Mouse (Mus musculus) limb, embryonic 10.5 days (tissue): ENCODE measurements around the gene Clba1. TPM values are rescaled to one million over a fixed set of nuclear protein-coding genes. Genes with fewer than 3 reads are reported as not detected.

Experiments used
- DNase-seq: peaks from one replicate; pipeline ENCODE4 v3.0.0-alpha.2; 2017; ENCODE audit warnings: low spot score
- H3K27ac ChIP-seq: fragments of 300-500 bp; sonication (generic); 2 replicates; pipeline ENCODE4 v1.5.1; 2016; ENCODE audit warnings: mild to moderate bottlenecking
- H3K27me3 ChIP-seq: fragments of 300-500 bp; sonication (generic); 2 replicates; pipeline ENCODE4 v1.6.1; 2016; ENCODE audit warnings: low read depth, mild to moderate bottlenecking; ENCODE audit not compliant: poor library complexity, severe bottlenecking
- H3K36me3 ChIP-seq: fragments of 300-500 bp; sonication (generic); 2 replicates; pipeline ENCODE4 v1.6.1; 2016; ENCODE audit warnings: mild to moderate bottlenecking, moderate library complexity
- H3K4me1 ChIP-seq: fragments of 300-500 bp; sonication (generic); 2 replicates; pipeline ENCODE4 v1.6.1; 2016
- H3K4me3 ChIP-seq: fragments of 300-500 bp; sonication (generic); 2 replicates; pipeline ENCODE4 v1.5.1; 2016; ENCODE audit warnings: mild to moderate bottlenecking, moderate library complexity
- H3K9me3 ChIP-seq: fragments of 300-500 bp; sonication (generic); replicated peaks from 2 replicates; pipeline ENCODE4 v1.6.1; 2016; ENCODE audit warnings: mild to moderate bottlenecking
- whole genome bisulfite sequencing: fragments of 180-500 bp; shearing (Covaris S2); methylation state at CpG from one replicate; pipeline ENCODE4 v1.1.7; 2016; 5-methylcytosine and 5-hydroxymethylcytosine counted together
- polyA plus RNA-seq: library from polyadenylated mRNA; unstranded; fragments of >200 nt; fragmentation: Nextera tagmentation; extraction: Ambion mirVana; gene quantifications from 2 replicates; pipeline ENCODE4 v1.2.1, GENCODE M21; 2016

Gene Clba1
- polyA plus RNA-seq, 1 experiment from 2014 or later: 7.9 TPM

DNA sequence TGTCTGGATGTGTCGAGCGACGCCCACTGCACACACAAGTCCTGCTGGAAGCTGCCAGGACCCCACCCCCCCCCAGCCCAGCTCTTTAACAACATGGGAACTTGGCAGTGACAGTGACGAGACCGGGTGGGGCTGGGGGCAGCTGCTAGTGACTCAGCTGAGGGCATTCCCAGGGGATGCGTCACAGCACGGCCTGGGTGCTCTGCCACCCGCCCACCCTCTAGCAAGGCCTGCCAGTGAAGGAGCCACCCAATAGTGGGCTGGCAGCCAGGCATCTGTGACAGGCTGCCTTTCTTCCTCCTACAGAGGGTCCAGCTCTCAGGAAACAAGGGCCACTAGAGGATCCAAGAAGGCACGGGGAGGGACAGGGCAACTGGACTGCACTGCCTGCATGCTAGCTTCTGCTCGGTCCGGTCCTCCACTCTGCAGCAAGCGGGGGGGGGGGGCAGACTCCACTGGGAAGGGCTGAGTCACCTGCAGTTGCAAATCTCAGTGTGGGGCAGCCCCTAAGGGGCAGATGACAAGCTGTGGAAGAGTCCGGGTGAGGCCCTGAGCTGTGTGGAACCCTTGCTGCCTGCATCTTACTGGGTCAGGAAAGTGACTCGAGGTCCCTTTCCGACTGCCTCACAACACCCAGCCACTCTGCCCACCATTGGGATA lies 10.9 kb upstream of the Clba1 start:
- no peak for DNase-seq
- WGBS: 67% methylated on average over 15 of the region's 15 CpGs
- H3K4me1 ChIP-seq: peaks cover 54% of the 10 kb centered on the region
- no peaks in the 10 kb centered on the region for H3K36me3 ChIP-seq
- H3K27ac ChIP-seq: no peak overlapping the region
- no peak overlapping the region for H3K4me3 ChIP-seq
- peaks cover 72% of the 10 kb centered on the region for H3K27me3 ChIP-seq
- H3K9me3 ChIP-seq: no peaks in the 10 kb centered on the region

DNA sequence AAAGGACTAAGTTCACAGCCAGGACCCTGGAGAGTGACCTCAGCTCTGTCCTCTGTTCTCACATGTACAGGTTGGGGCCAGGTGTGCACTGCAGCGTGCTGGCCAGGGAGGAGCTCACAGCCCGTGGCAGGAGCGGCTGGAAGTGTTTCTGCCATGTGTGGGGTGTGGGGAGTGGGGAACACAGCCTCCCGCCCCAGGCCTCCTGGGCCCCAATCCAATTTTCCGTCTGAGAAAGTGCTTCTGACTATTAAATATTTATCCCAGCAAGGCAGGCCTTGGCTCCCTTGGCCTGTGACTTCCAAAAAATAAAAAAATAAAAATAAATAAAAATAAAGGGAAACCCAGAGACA lies 10.4 kb upstream of the Clba1 start:
- Histone ChIP-seq H3K4me1 (peaks cover 59% of the 10 kb centered on the region), H3K27me3 (peaks cover 77% of the 10 kb centered on the region), H3K27ac (no peak overlapping the region), H3K36me3 (no peaks in the 10 kb centered on the region), H3K9me3 (no peaks in the 10 kb centered on the region), H3K4me3 (no peak overlapping the region)
- WGBS: 60% methylated on average over 5 of the region's 5 CpGs
- no peak for DNase-seq

DNA sequence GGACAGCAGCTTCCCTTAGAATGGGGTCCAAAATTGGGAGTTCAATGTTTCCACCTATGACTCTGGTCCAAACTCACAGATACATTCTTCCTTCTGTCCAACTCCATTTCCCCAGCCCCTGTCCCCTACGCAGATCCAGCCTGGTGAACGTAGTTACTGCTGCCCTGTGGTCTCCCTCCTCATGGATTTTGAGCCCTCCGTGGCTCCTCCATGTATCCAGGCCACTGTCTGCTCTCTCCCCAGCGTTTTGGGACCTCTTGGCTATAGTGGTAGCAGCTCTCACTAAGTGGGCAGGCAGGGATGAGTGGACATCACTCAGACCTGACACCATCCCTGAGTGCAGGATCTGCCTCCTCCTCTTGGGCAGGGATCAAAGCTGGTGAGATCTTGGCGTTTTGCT lies 10.0 kb upstream of the Clba1 start:
- no peak for DNase-seq
- no peaks in the 10 kb centered on the region for H3K36me3 ChIP-seq

DNA sequence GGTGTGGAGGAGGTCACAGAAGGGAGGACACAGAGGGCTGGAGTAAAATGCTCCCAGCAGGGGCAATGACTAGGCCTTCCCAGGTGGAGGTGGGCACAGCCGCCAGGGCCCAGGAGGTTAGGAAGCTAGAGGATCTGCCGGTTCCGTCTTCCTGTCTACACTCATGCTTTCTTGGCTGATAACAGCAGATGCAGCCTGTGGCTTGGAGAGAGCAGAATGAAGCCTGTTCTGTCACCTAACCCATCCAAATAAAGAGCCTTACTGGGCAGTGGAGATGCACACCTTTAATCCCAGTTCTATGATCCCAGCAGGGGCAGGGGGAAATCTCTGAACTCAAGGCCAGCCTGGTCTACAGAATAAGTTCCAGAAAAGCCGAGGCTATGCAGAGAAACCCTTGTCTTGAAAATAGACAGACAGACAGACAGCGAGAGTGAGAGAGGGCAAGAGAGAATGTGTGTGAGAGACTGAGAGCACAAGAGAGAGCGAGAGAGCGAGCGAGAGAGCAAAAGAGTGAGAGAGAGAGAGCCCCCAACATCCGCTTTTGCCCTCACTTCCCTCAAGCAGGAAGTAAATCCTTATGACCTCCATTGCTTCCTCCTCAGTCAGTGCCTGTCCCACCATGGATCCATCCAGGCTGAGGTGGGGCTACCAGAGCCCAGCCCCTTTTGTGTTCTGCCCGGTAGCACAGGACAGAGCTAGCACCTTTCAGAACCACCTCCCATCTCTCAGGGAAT lies 9.3 kb upstream of the Clba1 start:
- 84% methylated on average over 10 of the region's 10 CpGs for WGBS
- Histone ChIP-seq H3K4me1 (peaks cover 59% of the 10 kb centered on the region), H3K27me3 (peaks cover 88% of the 10 kb centered on the region), H3K27ac (no peak overlapping the region), H3K4me3 (no peak overlapping the region), H3K9me3 (no peaks in the 10 kb centered on the region), H3K36me3 (no peaks in the 10 kb centered on the region)
- no peak for DNase-seq

More for the DNA sequence above, 10.0 kb upstream of the Clba1 start:
- no peaks in the 10 kb centered on the region for H3K9me3 ChIP-seq
- no peak overlapping the region for H3K27ac ChIP-seq
- no peak overlapping the region for H3K4me3 ChIP-seq
- H3K4me1 ChIP-seq: peaks cover 62% of the 10 kb centered on the region
- 76% methylated on average over 5 of the region's 5 CpGs for WGBS
- H3K27me3 ChIP-seq: peaks cover 81% of the 10 kb centered on the region

DNA sequence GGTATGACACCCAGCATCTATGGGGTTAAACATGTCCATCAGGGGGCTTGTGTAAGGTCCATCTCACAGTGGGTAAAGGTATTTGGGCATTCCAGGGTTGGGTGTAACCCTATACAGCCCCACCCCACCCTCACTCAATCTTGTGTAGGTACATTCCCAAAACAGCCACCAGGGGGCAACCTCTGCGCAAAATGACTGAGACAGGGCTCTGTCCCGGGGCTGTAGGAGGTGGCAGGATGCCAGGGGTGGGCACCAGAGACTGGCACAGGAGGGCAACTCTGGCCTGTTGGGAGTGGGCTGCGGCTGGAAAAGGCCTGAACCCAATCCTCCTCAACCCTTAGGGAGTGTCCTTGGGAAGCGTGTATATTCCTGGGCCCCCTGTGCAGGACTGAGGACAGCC lies 8.3 kb upstream of the Clba1 start:
- Histone ChIP-seq H3K27ac (no peak overlapping the region), H3K4me3 (no peak overlapping the region), H3K9me3 (no peaks in the 10 kb centered on the region), H3K4me1 (peaks cover 52% of the 10 kb centered on the region), H3K36me3 (no peaks in the 10 kb centered on the region), H3K27me3 (peaks cover 93% of the 10 kb centered on the region)
- peak; percentile 85 for DNase-seq
- WGBS: 10% methylated on average over 4 of the region's 4 CpGs

DNA sequence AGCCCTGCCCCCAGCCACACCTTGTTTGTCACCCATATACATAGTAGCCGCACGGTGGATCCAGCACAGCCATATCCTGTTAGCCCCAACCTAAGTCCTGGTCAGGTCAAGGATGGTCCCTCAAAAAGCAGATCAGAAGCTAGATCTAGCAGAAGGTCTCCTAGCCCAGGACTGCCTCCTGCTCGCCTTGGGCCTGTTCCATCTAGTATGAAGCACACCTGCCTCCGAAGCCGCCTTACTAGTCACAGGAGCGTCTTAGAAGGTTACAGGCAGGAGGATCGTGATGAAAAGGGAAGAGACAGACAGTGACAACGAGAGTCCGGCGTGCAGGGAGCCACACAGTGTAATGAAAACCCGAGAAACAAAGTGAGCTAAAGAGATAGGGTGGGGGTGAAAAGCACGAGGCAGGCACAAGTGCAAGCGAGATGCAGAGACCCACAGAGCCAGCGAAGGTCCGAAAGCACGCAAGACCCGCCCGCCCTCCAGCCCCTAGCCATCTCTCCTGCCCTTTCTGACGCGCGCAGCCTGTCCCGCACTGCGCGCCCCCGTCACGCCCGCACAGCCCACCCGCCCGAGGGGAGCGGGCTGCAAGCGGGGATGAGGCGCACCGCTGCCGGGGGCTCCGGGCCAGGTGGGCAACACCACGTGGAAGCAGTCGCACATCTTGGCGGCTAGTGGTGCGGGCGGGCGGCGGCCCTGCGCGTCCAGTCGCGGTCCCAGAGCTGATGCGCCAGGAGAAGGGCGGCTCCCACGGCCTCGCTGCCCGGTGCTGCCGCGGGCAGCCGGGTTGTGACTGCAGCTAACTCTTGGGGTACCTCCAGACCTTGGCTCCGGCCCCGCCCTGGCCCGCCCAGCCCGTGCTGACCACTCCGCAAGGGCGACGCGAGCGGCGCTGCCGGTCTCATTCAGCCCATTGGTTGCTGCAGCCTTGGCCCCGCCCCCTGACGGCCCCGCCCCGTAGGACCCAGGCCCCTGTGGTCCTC lies 6.6 kb upstream of the Clba1 start, which contains the start of gene Ahnak2:
TSS of gene Ahnak2 (minus strand) at position 794 of the 983 bp plus-strand sequence.
- DNase-seq: peak; percentile 90
- peaks cover 43% of the 10 kb centered on the region for H3K4me1 ChIP-seq
- WGBS: 5% methylated on average over 64 of the region's 69 CpGs
- no peaks in the 10 kb centered on the region for H3K9me3 ChIP-seq
- H3K4me3 ChIP-seq: peak within 1 kb of the TSS; percentile 62
- peak within 1 kb of the TSS; percentile 37; the same call in 1 of the 2 replicates for H3K27ac ChIP-seq
- H3K36me3 ChIP-seq: no peaks in the 10 kb centered on the region
- H3K27me3 ChIP-seq: peaks cover 94% of the 10 kb centered on the region

DNA sequence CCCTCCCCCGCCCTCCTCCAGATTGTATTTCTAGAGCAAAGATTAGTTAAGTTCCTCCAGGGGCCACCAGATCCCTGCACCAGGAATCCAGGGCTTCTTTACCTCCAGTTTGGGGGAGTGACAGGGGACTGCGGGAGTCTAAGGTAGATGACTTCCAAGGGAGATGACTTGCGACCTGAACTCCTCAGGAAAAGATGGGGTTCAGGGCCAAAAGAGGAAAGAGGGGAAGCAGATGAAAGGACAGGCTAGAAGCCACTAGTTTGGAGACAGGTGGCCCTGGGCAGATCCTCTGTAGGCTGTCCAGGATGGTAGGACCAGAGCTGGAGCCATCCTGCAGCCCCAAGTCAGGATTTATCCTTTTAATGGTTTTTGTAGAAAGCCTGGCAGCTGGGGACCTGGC lies 5.8 kb upstream of the Clba1 start:
- WGBS: 25% methylated on average over 3 of the region's 3 CpGs
- no peak overlapping the region for H3K27ac ChIP-seq
- no peaks in the 10 kb centered on the region for H3K9me3 ChIP-seq
- H3K36me3 ChIP-seq: no peaks in the 10 kb centered on the region
- peaks cover 36% of the 10 kb centered on the region for H3K4me1 ChIP-seq
- DNase-seq: no peak
- peaks cover 86% of the 10 kb centered on the region for H3K27me3 ChIP-seq
- H3K4me3 ChIP-seq: peak overlapping the region; percentile 62; the same call in 1 of the 2 replicates

DNA sequence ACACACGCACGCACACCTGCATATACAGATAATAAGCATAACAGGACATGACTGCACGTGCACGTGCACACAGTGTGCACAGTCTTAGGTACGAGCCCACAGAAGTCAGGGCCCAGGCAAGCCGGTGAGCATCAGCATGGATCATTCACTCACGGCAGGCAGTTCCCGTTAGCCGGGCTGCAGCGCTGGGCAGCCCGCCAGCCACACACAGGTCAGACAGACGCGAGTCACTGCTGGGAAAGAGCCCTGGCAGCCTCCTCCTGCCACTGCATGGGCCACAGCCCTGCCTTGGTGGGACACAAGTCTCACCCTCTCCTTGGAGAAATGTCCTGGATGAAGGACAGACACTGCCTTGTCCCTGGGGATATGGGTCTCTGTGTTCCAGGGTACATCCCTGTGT lies 4.7 kb upstream of the Clba1 start:
- no peaks in the 10 kb centered on the region for H3K9me3 ChIP-seq
- no peak overlapping the region for H3K4me3 ChIP-seq
- no peak overlapping the region for H3K27ac ChIP-seq
- H3K36me3 ChIP-seq: no peaks in the 10 kb centered on the region
- peaks cover 76% of the 10 kb centered on the region for H3K27me3 ChIP-seq
- H3K4me1 ChIP-seq: peaks cover 45% of the 10 kb centered on the region
- WGBS: 67% methylated on average over 13 of the region's 13 CpGs
- no peak for DNase-seq

DNA sequence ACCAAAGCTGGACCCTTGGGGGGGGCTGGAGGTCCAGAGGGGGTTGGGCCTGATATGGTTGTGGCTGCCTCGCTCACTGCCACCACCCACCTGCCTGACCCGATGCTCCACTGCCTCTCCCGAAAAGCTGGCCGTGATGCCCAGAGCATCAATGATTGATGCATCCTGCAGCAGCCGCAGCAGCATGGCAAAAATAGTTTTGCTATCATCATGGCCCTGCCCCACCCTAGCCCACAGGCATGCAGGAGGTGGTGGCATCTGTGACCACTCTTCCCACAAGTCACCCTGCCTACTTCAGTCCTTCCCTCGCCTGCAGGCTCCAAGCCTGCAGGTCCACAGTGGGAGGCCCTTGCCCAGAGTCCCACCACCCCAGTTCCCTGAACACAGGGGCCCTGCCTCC lies 2.7 kb upstream of the Clba1 start:
- DNase-seq: no peak
- peaks cover 52% of the 10 kb centered on the region for H3K4me1 ChIP-seq
- H3K36me3 ChIP-seq: no peaks in the 10 kb centered on the region
- no peak overlapping the region for H3K4me3 ChIP-seq
- 77% methylated on average over 6 of the region's 6 CpGs for WGBS
- H3K9me3 ChIP-seq: no peaks in the 10 kb centered on the region
- H3K27me3 ChIP-seq: peaks cover 73% of the 10 kb centered on the region
- H3K27ac ChIP-seq: no peak overlapping the region

DNA sequence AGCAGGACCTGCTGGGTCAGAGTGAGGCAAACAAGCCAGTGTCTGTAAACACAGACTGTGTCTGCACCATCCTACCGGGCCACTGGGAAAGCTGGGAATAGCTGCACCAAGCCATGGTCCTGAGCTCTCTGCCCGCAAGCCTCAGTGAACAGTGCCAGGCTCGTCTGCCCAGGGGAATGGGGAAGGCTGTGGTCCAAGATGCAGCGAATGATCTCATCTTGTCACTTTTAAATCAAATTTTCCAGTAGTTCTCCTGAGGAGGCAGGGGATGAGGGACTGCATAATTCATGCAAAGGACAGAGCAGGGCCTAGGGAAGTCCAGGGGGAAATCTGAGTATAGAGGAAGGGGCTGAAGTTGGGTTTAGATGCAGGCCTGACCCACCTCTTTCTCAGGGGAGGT lies 941 bp upstream of the Clba1 start:
- Histone ChIP-seq H3K27me3 (peaks cover 58% of the 10 kb centered on the region), H3K4me3 (peak overlapping the region; percentile 75; the same call in 1 of the 2 replicates), H3K36me3 (peaks cover 10% of the 10 kb centered on the region; the same call in 1 of the 2 replicates), H3K27ac (peak overlapping the region; percentile 70), H3K9me3 (no peaks in the 10 kb centered on the region), H3K4me1 (peaks cover 37% of the 10 kb centered on the region)
- DNase-seq: no peak
- 84% methylated on average over 4 of the region's 4 CpGs for WGBS

DNA sequence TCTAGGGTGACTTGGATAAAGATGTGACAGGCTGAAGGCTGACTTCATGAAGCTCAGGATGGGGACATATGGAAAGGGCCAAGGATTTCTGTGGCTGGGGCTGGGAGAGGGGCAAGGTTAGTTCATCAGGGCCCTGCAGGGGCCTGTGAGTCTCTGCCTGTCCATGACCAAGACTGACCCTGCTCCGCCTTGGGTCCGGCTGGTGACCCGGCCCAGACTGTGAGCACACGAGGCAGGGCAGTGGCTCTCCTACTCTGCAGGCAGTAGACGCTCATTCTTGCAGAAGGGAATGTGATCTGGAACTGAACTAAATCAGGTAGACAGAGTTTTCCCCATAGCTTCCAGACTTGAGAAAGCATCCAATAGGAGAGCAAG lies 538 bp upstream of the Clba1 start:
- Histone ChIP-seq H3K4me1 (peaks cover 33% of the 10 kb centered on the region), H3K9me3 (no peaks in the 10 kb centered on the region), H3K36me3 (peaks cover 14% of the 10 kb centered on the region), H3K27me3 (peaks cover 54% of the 10 kb centered on the region), H3K27ac (peak overlapping the region; percentile 70), H3K4me3 (peak overlapping the region; percentile 75)
- DNase-seq: no peak
- 80% methylated on average over 5 of the region's 5 CpGs for WGBS

DNA sequence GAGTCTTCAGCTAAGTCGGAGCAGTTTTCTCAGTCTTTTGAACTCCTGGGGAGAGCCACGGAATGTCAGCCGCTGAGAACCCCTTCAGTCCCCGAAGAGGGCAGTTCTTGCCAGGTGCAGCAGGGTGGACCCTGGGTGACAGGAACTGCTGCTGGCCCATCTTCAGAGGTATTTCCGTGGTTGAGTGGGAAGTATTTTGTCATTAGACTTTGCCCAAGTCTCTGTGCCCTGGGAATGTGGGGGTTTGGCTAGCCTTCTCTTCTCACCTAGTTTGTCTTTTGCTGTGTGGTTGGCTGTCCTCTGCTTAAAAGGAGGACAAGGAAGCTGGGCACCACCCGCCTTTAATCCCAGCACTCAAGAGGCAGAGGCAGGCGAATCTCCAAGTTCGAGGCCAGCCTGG lies 904 bp downstream of the Clba1 start:
- H3K27me3 ChIP-seq: peaks cover 39% of the 10 kb centered on the region
- H3K4me1 ChIP-seq: peaks cover 26% of the 10 kb centered on the region
- H3K9me3 ChIP-seq: no peaks in the 10 kb centered on the region
- H3K27ac ChIP-seq: no peak overlapping the region
- peak overlapping the region; percentile 75 for H3K4me3 ChIP-seq
- no peak for DNase-seq
- peaks cover 28% of the 10 kb centered on the region for H3K36me3 ChIP-seq
- 19% methylated on average over 8 of the region's 8 CpGs for WGBS
